Mouse (Mus musculus) frontal cortex, postnatal 14 days (tissue): ENCODE data around the gene Add3.

ENCODE experiments used
- DNase-seq, 2 experiments: peaks; one replicate each; pipeline ENCODE4 v3.0.0; 2022; ENCODE audit warnings: low spot score in 2 of 2

Gene Add3

DNA sequence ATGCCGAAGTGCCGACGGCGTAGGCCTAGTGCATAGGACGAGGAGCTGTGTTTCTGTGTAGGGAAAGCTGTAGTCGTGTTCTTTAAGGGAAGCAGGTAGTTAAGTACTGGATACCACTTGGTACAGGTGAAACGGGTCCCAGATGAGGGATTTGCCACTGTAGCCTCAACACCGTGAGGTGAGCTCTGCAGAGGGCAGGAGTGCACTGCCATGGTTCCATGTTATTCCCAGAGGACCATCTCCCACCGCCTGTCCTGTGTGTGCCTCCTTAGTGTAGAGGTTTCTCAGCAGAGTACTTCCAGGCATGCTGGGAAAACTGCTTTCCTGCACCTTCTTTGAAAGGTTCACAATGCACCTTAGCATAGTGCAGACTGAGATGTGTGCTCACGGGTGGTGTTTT is 26.1 kb downstream of the Add3 start:
- DNase-seq: no peak

DNA sequence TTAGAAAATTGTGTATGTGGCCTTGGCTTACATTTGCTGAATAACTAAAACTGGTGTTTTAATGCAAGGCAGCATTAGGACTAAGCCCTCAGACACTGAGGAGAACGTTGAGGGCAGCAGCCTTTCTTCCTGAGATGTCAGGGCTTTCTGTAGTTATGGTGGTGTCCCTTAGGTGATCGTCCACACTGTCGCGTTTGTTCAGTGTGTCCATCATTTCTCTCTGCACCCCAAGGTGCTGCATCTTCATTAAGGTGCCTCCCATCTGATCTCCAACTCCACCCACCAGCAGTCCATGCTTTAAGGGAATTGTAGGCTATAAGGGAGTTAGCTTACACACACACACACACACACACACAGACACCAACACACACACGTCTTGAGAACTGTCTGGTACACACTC is 28.3 kb downstream of the Add3 start:
- DNase-seq: no peak

DNA sequence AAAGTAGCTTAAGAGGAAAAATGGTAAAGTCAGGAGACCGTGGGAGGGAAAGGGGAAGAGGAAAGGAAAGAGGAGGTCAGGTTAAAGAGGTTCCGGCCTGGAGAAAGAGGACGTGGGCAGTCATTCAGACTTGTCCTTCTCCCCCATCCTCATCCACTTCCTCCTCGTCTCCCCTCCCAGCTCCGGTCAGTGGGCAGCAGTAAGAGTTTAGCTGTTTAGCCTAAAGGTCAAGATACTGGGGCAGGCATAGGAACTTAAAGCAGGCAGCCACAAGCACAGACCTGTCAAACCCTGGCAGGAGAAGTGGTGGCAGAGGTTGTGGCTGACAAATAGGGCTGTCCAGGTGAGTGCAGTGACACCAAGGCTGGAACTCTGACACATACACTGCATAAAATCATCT is 30.4 kb downstream of the Add3 start:
- DNase-seq: no peak

DNA sequence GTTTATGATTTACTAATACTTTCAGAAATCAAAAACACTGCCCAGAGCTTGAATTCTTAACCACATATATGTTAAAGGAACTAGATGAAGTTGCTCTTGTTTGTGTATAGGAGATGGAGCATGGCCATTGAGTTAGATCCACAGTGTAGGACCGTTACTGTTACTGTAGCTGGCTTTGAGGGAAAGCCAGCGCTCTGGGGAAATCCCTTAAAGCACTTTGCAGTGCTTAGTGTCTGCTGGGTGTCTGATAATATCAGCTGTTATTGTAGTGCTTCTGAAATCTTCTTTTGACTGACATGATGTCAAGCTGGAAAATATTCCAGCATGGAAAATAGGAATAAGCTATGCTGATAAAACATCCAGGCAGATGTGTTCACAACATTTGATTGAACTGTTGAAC is 33.8 kb downstream of the Add3 start:
- no peak for DNase-seq

DNA sequence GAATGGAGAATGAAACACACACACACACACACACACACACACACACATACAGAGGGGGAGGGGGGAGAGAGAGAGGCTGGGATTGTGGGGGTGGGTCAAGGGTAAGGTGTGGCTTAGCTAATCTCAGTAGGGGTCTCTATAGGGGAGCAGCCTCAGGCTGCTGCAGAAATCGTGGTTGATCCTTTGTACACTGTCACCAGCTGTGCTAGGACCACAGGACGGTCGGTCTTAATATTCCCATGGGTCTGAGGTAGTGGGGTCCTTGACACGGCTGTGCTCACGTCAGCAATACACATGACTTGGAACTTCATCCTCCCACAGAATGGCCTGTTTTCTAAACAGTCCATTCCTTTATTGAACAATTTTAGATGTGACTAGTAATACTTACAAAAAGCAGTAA is 35.3 kb downstream of the Add3 start:
- no peak for DNase-seq

DNA sequence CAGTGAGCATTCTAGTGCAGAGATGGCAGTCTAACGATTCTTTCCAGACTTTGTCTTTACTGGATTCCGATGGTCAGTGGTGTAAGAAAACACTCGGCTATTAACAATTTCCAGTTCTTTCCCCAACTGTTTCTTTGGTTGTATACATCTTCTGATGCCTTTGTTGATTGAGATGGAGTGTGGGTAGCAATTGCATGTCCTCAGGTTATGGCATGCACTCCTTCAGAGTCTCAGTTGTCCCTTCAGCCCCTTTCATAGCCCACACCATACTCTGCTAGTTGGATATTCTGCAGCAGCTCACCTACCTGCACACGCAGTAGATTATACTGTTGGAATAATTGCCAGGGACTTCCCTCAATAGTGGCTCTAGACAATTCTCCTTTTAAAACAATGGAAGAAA is 36.3 kb downstream of the Add3 start:
- DNase-seq: no peak

DNA sequence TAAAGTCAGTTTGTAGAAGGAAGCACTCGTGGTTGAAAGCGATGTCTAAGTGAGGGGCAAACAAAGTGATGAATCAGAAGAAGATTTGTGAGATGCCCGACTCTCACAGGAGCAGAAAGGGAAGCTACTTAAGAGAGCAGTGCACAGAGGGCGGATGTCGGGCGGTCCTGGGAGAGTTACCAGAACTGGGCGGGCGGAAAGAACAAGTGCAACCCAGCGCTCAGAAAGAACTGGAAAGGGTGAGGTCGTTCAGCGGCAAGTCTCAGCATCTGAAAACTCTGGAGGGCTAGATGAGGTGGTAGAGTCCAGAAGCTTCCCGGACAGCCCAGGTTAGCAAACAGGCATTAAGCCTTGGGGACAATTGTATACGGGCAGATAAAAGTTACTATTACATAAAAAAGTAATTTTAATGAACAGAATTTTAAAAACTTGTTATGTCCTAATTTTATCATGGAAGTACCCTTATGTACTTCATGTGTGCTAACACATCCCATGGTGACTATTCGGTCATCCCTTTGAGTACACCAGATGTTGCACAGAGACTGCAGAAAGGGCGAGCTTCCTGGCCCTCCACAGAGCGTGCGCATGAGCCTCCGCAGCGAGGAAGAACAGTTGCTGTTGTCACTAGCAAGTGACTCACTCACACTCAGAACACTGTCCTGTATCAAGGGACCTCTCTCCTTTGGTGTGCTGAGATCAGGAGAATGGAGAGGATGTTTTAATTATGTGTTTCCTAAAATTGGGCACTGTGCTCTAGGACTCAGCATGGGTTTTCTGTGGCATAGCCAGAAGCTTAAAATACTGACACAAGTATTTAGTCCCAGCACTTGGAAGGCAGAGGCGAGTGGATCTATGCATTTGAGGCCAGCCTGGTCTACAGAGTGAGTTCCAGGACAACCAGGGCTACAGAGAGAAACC is 38.6 kb downstream of the Add3 start:
- DNase-seq: no peak

DNA sequence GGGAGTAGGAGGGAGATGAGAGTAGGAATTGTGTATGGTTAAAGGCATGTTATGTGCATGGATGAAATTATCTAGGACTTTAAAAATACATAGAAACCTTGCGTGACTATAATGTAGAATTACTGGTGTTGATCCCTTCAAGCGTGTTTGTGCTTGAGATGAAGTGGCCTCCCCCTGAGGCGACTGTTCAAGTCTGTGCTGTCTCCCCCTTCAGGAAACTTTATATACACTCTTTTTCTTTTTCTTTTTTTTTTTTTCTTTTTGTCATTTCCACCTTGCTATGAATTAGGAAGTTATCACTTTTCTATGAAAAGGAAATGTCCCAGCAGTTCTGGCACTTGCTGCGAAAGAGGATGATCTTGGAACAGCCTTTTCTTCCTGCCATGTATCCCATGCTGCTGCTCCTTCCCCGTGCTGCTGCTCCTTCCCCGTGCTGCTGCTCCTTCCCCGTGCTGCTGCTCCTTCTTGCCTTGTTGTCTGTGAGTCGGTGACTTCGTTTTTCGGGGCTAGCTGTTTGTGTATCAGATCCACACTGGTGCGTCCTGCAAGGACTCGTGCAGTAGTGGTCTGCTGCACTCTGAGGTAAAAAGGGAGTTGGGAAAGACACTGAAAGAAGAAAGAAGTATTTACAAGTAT is 40.0 kb downstream of the Add3 start:
- DNase-seq: no peak

DNA sequence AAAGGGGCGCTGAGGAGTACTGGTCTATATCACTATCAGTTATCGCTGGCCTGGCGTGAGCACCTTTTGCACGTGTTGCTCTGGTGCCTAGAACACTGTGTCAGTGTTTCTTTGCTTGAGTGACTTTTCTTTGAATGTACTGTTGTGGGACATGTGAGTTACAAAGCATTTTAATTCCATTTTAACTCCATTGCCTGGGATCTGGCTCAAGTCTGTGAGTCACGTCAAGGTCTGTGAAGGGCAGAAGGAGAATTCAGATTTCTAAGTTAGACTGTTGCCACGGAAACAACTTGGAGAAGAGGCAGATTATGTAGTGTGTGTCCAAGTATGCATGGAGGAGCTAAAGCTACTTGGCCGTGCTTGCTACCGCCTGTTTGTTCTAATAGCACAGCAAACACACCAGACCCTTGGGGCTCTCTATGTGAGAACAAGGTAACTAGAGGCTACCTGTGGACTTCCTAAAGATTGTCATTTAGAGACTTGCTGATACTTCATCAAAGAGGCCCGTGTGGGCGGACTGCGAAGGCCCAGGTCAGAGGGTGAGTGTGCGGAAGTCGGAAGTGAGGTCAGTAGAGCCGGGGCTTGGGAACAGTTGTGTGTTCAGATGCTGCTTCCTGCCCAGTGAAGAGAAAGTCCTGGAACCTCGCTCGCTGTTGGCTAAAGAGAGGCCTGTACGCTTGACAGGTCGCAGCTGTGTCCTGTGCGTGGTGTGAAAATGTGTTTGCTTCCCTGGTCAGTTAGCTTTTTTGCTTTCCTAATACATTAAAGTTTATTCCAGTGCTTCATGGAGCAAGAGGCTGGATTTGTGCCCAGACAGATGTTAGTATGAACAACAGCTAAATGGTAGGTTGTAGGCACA is 41.0 kb downstream of the Add3 start:
- DNase-seq: no peak

DNA sequence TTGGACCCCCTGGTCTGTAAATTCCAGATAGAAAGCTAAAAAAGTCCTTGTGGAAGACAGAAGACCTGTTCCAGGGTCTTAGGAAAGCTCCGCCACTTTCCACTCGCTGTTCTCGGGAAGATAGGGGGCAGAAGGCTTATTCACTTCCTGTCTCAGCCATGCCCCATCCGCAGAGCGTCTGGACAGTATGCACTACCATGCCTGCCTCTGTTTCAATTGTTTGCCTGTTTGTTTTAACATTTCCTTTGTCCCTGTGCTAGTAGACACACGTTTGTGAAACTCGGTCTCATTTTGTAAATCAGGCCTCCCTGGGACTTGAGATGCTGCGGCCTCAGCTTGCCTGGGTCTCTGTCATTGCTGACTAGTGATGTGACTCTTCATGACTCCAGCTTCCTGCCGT is 43.4 kb downstream of the Add3 start:
- no peak for DNase-seq

DNA sequence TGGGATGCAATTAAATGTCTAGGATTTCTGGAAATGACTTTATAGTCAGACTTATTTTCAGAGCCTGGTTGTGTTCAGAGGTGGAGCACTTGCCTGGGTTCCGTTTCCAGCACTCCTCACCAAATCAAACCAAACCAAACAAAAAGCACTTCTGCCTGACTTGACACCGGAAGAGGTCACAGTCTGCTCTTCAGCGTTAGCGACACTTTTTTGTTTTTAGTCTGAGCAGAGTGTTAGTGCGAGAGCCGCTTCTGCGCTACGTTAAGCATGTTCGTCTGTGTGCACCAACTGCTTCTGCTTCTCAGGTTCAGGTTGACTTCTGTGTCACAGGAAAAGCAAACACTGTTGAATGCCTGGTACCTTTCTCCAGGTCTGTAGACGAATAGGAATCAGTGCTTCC is 44.0 kb downstream of the Add3 start:
- no peak for DNase-seq

DNA sequence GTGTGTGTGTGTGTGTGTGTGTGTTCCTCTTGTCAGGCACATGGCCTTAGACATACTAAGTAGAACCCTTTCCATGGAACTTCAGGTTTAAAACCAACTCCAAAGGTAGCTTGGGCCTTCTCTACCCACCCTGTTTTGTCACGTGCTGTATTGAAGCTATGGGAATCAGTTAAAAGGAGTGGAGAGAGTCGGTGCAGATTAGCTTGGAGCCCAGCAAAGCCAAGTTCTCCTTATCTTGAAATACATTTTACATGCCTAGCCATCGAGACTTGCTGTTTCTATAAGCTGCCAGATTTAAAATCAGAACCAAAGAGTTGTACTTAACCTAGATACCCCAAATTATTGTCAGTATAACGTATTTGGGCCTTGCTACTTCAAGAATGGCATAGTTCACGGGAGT is 44.7 kb downstream of the Add3 start:
- no peak for DNase-seq

DNA sequence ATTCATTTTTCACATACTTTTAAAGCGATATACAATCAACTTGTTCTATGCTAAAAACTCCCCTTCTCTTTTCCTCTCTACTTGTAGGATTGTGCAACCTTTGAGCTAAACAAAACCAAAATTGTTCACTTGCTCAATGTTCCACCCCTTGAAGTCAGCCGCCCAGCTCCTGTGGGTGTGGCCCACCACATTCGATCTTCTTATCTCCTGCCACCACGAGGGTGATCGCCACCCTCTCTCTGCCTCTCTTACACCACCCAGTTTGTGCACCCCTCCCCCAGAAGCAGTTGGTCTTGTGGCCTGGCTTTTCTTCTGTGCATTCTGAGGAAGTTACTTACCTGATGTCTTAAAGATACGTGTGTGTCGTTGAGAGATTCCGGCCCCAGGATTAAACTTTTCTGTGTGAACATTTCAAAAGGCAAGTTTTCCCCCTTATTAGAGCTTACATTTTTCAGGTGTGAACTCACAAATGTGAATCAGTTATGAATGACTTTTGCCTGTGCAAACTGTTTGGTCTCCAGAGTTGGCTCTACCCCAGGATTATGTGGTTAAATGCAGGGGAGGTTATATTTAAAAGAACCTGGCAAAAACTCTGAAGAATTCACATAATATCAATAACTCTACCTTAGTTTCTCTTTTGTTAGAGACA is 45.4 kb downstream of the Add3 start:
- no peak for DNase-seq

DNA sequence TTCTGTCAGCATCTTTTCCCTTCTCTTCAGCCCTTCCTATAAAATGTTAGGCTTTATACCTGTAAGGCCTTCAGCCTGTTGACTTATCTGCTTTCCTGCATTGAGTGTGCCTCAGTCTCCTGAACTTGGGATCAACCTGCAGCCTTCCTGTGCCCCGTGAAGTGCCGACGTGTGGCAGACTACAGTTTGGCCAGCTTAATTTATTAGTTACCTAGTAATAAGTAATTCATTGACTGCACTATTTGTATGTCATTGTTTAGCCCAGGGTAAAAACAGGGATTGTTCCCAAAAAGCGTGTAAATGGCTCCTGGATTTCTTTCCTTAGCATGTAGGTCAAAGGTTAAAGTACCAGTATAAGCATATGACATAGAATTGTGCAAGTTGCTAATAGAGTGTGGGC is 46.2 kb downstream of the Add3 start:
- DNase-seq: no peak

DNA sequence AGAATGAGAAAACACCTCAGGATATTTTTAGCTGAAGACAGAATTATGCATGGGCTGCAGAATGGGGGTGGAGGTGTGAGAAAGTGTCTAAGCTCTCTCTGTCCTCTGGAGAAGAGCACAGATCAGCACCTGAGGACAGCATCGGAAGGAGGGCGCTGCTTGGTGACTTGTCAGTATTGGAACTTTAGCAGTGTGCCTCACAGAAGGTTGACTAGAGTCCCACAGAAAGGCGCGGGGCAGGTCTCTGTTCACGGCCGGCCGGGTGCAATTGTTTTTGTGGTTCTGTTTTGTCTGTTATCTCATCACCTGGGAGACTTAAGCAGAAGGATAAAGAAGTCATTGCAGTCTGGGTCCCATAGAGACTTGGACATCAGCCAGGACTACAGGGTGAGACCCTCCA is 47.3 kb downstream of the Add3 start:
- no peak for DNase-seq

DNA sequence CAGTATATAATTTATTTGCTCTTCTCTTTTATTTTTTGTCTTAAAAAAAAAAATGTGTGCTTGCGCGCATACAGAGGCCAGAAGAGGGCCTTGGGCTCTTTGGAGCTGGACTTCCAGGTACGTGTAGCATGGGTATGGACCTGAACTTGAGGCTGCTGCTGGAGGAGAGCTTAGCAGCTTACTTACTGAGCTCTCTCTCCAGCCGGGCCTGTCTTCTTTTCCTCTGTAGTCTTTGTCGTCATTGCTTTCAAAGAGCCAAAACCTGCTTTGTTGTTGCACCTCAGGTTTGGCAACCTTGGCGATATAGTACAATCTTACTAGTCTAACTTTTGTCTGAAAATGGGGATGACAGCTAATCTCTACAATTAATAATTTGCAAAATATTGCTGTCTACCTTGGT is 47.9 kb downstream of the Add3 start:
- DNase-seq: no peak

DNA sequence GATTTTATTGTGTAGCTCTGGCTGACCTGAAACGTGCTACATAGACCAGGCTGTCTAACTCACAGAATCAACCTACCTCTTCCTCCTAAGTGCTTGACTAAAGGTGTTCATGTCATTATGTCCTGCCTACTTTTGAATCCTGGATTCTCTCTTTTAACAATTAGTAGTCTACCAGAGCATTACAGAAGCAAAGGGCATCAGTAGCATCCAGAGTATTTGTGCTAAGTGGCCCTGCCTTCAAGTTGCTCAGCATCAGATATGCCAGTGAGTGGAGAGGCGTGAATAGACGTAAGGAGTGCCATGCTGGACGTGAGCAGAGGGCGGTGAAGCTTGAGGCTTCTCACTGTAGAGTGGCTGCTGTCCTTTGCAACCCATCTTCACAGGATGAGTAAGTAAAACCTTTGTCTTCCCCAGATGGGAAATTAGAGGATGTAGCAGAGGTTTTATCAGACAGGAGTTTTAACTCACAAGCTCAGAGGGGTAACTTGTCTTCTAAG is 48.5 kb downstream of the Add3 start:
- DNase-seq: no peak

DNA sequence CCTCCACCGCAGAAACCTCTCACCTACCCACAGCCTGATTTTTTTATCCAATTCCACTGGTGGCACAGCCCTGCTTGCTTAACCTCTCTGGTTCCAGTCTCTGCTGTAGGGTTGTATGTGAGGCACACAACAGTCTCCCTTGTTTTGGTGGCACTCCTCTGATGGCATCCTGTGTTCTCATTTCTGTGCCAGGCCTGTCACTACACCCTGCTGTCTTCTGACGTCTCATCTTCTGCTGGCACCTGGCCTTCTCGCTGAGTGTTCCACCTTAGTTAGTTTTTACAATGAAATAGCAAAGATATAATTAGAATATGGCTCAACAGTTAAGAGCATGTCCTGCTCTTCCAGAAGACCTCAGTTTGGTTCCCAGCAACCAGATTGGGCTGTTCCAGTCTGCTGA is 49.5 kb downstream of the Add3 start:
- no peak for DNase-seq

DNA sequence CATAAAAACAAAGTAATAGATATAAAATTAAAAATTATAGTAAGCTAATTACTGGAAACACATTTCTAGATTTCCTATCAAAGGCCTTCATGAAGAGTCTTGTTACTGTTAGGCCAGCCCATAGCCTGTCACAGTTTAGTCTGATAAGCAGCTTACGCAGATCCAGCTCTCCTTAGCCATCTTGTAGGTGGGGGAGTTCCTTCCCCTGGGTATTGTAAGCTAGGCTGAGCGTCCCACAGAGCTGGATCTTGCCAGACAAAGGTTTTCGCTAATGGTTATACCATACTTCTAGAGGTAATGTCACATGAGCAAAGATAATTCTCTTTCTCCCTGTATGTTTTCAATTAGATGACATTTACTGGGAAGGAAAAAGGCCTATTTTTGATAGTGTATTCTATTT is 50.0 kb downstream of the Add3 start:
- no peak for DNase-seq

DNA sequence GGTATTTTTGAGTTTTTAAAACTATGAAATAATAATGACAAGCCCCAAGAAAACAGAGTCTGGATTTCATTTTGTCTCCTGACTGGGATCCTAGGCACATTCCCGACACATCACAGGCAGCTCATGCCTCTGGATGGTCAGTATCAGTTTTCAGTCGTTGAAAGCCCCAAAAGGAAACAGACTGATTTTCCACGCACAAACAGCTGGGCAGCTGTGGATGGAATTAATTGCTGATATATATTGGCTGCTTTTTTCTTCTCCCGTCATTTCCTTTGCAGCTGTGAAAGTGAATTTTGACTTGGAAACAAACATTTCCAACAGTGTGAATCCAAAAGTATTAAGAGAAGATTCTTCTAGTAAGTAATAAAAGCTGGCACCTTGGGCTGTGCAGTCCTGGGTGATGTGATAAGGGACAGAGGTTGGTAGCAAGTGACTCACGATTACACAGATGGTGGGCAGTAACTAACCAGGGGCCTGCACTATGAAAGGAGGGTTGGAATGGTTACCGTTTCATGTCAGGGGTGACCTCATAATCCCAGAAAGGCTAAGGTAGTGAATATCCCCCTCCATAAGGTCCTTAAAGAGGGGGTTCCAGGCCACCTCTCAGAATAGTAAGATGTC is 51.7 kb downstream of the Add3 start:
- DNase-seq: no peak

DNA sequence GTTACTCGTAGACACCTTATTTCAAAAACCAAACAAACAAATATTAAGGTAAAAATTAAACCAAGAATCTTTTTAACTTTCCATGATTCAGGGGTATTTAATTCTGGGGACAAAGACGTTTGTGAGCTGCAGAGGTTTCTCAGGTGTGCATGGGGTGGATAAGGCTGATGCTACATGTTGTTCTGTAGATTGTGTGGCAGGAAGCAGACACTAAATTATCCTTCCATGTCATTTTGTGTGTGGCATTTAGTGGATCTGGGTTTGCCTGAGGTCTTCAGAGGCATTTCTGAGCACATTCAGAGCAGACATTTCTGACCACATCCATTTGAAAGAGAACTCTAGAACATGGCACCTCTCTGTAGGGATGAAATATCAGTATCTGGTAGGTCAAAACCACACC is 52.9 kb downstream of the Add3 start:
- DNase-seq: no peak
